Mouse (Mus musculus): Measurements from ENCODE around the gene Hecw1. TPM values are rescaled to one million over a fixed set of nuclear protein-coding genes. Genes with fewer than 3 reads are reported as not detected.

Hecw1 gene
- total and polyA plus RNA-seq, 2 experiments: not detected

GRCm38 (mm10) chr13:14519605-14520004, 3.4 kb downstream of the Hecw1 start:
- no peak overlapping the region for H3K4me3 ChIP-seq (ENCODE audit: insufficient read depth, low read depth, low read length)
- no peak overlapping the region for H3K9ac ChIP-seq (ENCODE audit: low read depth, low read length)
- no peak for DNase-seq (ENCODE audit: extremely low read depth, low read depth, low spot score)
- no peak for TF ChIP-seq POLR2A (IDR thresholded peaks at IDR 0.05; ENCODE audit: extremely low read depth, insufficient read depth, low read length)
- no peak for TF ChIP-seq CTCF (IDR thresholded peaks at IDR 0.05; ENCODE audit: low read depth, low read length)
- H3K27ac ChIP-seq (replicated peaks; ENCODE audit: insufficient read depth, low read depth, low read length): no peak overlapping the region
- no peaks in the 10 kb centered on the region for H3K36me3 ChIP-seq (ENCODE audit: control insufficient read depth, insufficient read depth, low read length)
- peaks cover 10% of the 10 kb centered on the region for H3K27me3 ChIP-seq (ENCODE audit: control insufficient read depth, insufficient read depth, low read length)
- no peaks in the 10 kb centered on the region for H3K4me1 ChIP-seq (ENCODE audit: control insufficient read depth, insufficient read depth, low read length)
- no peaks in the 10 kb centered on the region for H3K79me2 ChIP-seq (ENCODE audit: control insufficient read depth, insufficient read depth, low read length)
- 61% methylated on average over 3 of the region's 3 CpGs for WGBS

GRCm38 (mm10) chr13:14517478-14517877, 5.5 kb downstream of the Hecw1 start:
- DNase-seq (ENCODE audit: extremely low read depth, low read depth, low spot score): no peak
- no peaks in the 10 kb centered on the region for H3K4me1 ChIP-seq (ENCODE audit: control insufficient read depth, insufficient read depth, low read length)
- TF ChIP-seq CTCF (IDR thresholded peaks at IDR 0.05; ENCODE audit: low read depth, low read length) (no peak), POLR2A (IDR thresholded peaks at IDR 0.05; ENCODE audit: extremely low read depth, insufficient read depth, low read length) (no peak)
- H3K36me3 ChIP-seq (ENCODE audit: control insufficient read depth, insufficient read depth, low read length): no peaks in the 10 kb centered on the region
- no peak overlapping the region for H3K27ac ChIP-seq (replicated peaks; ENCODE audit: insufficient read depth, low read depth, low read length)
- no peak overlapping the region for H3K9ac ChIP-seq (ENCODE audit: low read depth, low read length)
- no peaks in the 10 kb centered on the region for H3K79me2 ChIP-seq (ENCODE audit: control insufficient read depth, insufficient read depth, low read length)
- peaks cover 3% of the 10 kb centered on the region for H3K27me3 ChIP-seq (ENCODE audit: control insufficient read depth, insufficient read depth, low read length)
- H3K4me3 ChIP-seq (ENCODE audit: insufficient read depth, low read depth, low read length): no peak overlapping the region
- 75% methylated on average over 3 of the region's 3 CpGs for WGBS

- Histone ChIP-seq H3K4me1 (ENCODE audit: control insufficient read depth, insufficient read depth, low read length) (no peaks in the 10 kb centered on the region), H3K27ac (replicated peaks; ENCODE audit: insufficient read depth, low read depth, low read length) (no peak overlapping the region), H3K9ac (ENCODE audit: low read depth, low read length) (no peak overlapping the region), H3K36me3 (ENCODE audit: control insufficient read depth, insufficient read depth, low read length) (no peaks in the 10 kb centered on the region), H3K4me3 (ENCODE audit: insufficient read depth, low read depth, low read length) (no peak overlapping the region), H3K79me2 (ENCODE audit: control insufficient read depth, insufficient read depth, low read length) (no peaks in the 10 kb centered on the region), H3K27me3 (ENCODE audit: control insufficient read depth, insufficient read depth, low read length) (no peaks in the 10 kb centered on the region)
- WGBS: 67% methylated on average over 2 of the region's 2 CpGs
- DNase-seq (ENCODE audit: extremely low read depth, low read depth, low spot score): no peak
- TF ChIP-seq CTCF (IDR thresholded peaks at IDR 0.05; ENCODE audit: low read depth, low read length) (no peak), POLR2A (IDR thresholded peaks at IDR 0.05; ENCODE audit: extremely low read depth, insufficient read depth, low read length) (no peak)
Measured at GRCm38 (mm10) chr13:14515106-14515505, 7.9 kb downstream of the Hecw1 start.

- TF ChIP-seq POLR2A (IDR thresholded peaks at IDR 0.05; ENCODE audit: extremely low read depth, insufficient read depth, low read length) (no peak), CTCF (IDR thresholded peaks at IDR 0.05; ENCODE audit: low read depth, low read length) (no peak)
- Histone ChIP-seq H3K9ac (ENCODE audit: low read depth, low read length) (no peak overlapping the region), H3K4me1 (ENCODE audit: control insufficient read depth, insufficient read depth, low read length) (no peaks in the 10 kb centered on the region), H3K4me3 (ENCODE audit: insufficient read depth, low read depth, low read length) (no peak overlapping the region), H3K79me2 (ENCODE audit: control insufficient read depth, insufficient read depth, low read length) (no peaks in the 10 kb centered on the region), H3K36me3 (ENCODE audit: control insufficient read depth, insufficient read depth, low read length) (no peaks in the 10 kb centered on the region), H3K27ac (replicated peaks; ENCODE audit: insufficient read depth, low read depth, low read length) (no peak overlapping the region), H3K27me3 (ENCODE audit: control insufficient read depth, insufficient read depth, low read length) (no peaks in the 10 kb centered on the region)
- no peak for DNase-seq (ENCODE audit: extremely low read depth, low read depth, low spot score)
Measured at GRCm38 (mm10) chr13:14513934-14514333, 9.1 kb downstream of the Hecw1 start.

GRCm38 (mm10) chr13:14506765-14507164, 16.3 kb downstream of the Hecw1 start:
- TF ChIP-seq CTCF (IDR thresholded peaks at IDR 0.05; ENCODE audit: low read depth, low read length) (no peak), POLR2A (IDR thresholded peaks at IDR 0.05; ENCODE audit: extremely low read depth, insufficient read depth, low read length) (no peak)

GRCm38 (mm10) chr13:14500251-14500650, 22.8 kb downstream of the Hecw1 start:
- H3K4me3 ChIP-seq (ENCODE audit: insufficient read depth, low read depth, low read length): no peak overlapping the region
- no peak for TF ChIP-seq POLR2A (IDR thresholded peaks at IDR 0.05; ENCODE audit: extremely low read depth, insufficient read depth, low read length)
- TF ChIP-seq CTCF (IDR thresholded peaks at IDR 0.05; ENCODE audit: low read depth, low read length): no peak
- no peaks in the 10 kb centered on the region for H3K79me2 ChIP-seq (ENCODE audit: control insufficient read depth, insufficient read depth, low read length)
- H3K9ac ChIP-seq (ENCODE audit: low read depth, low read length): no peak overlapping the region
- H3K27ac ChIP-seq (replicated peaks; ENCODE audit: insufficient read depth, low read depth, low read length): no peak overlapping the region
- no peaks in the 10 kb centered on the region for H3K36me3 ChIP-seq (ENCODE audit: control insufficient read depth, insufficient read depth, low read length)
- H3K4me1 ChIP-seq (ENCODE audit: control insufficient read depth, insufficient read depth, low read length): no peaks in the 10 kb centered on the region
- no peak for DNase-seq (ENCODE audit: extremely low read depth, low read depth, low spot score)
- no peaks in the 10 kb centered on the region for H3K27me3 ChIP-seq (ENCODE audit: control insufficient read depth, insufficient read depth, low read length)
- 50% methylated on average over 1 of the region's 1 CpGs for WGBS

More at GRCm38 (mm10) chr13:14506765-14507164, 16.3 kb downstream of the Hecw1 start:
- H3K4me1 ChIP-seq (ENCODE audit: control insufficient read depth, insufficient read depth, low read length): no peaks in the 10 kb centered on the region
- H3K4me3 ChIP-seq (ENCODE audit: insufficient read depth, low read depth, low read length): no peak overlapping the region
- DNase-seq (ENCODE audit: extremely low read depth, low read depth, low spot score): no peak
- no peaks in the 10 kb centered on the region for H3K79me2 ChIP-seq (ENCODE audit: control insufficient read depth, insufficient read depth, low read length)
- 79% methylated on average over 5 of the region's 5 CpGs for WGBS
- no peak overlapping the region for H3K9ac ChIP-seq (ENCODE audit: low read depth, low read length)
- no peaks in the 10 kb centered on the region for H3K36me3 ChIP-seq (ENCODE audit: control insufficient read depth, insufficient read depth, low read length)
- no peaks in the 10 kb centered on the region for H3K27me3 ChIP-seq (ENCODE audit: control insufficient read depth, insufficient read depth, low read length)
- H3K27ac ChIP-seq (replicated peaks; ENCODE audit: insufficient read depth, low read depth, low read length): no peak overlapping the region
